Mouse (Mus musculus) hindbrain, embryonic 11.5 days (tissue): Measurements from ENCODE around the gene Pax9. TPM values are rescaled to one million over a fixed set of nuclear protein-coding genes. Genes with fewer than 3 reads are reported as not detected.

ENCODE experiments used
- ATAC-seq: fragments of 200-750 bp; cut with Nextera tagmentation; 2 replicates; pipeline ENCODE4 v1.8.0; 2017; ENCODE audit warnings: mild to moderate bottlenecking, moderate TSS enrichment, moderate library complexity; ENCODE audit not compliant: low FRiP score
- DNase-seq: peaks from one replicate; pipeline ENCODE4 v3.0.0-alpha.2; 2015; ENCODE audit warnings: low spot score
- H3K27ac ChIP-seq: fragments of 300-500 bp; sonication (generic); 2 replicates; pipeline ENCODE4 v1.5.1; 2014; ENCODE audit warnings: mild to moderate bottlenecking, low read depth, low read length
- H3K27me3 ChIP-seq: fragments of 300-500 bp; sonication (generic); 2 replicates; pipeline ENCODE4 v1.6.1; 2014; ENCODE audit warnings: mild to moderate bottlenecking, low read length, moderate library complexity, mixed read lengths; ENCODE audit not compliant: control insufficient read depth, insufficient read depth
- H3K36me3 ChIP-seq: fragments of 300-500 bp; sonication (generic); 2 replicates; pipeline ENCODE4 v1.6.1; 2014; ENCODE audit warnings: mild to moderate bottlenecking, low read length, moderate library complexity, mixed read lengths; ENCODE audit not compliant: control insufficient read depth, insufficient read depth
- H3K4me1 ChIP-seq: fragments of 300-500 bp; sonication (generic); replicated peaks from 2 replicates; pipeline ENCODE4 v1.6.1; 2014; ENCODE audit warnings: low read length, mixed read lengths; ENCODE audit not compliant: control insufficient read depth, insufficient read depth
- H3K4me2 ChIP-seq: fragments of 300-500 bp; sonication (generic); replicated peaks from 2 replicates; pipeline ENCODE4 v1.6.1; 2014; ENCODE audit warnings: mild to moderate bottlenecking, low read depth, low read length
- H3K4me3 ChIP-seq: fragments of 300-500 bp; sonication (generic); 2 replicates; pipeline ENCODE4 v1.5.1; 2014; ENCODE audit warnings: low read depth, low read length
- H3K9ac ChIP-seq: fragments of 300-500 bp; sonication (generic); 2 replicates; pipeline ENCODE4 v1.6.1; 2014; ENCODE audit warnings: low read depth, low read length
- H3K9me3 ChIP-seq: fragments of 300-500 bp; sonication (generic); 2 replicates; pipeline ENCODE4 v1.6.1; 2016; ENCODE audit warnings: low read length; ENCODE audit not compliant: control insufficient read depth
- WGBS: fragments of 180-500 bp; shearing (Covaris S2); extraction: QIAGEN DNeasy Blood & Tissue Kit; methylation state at CpG from one replicate; pipeline ENCODE4 v1.1.7; 2014; 5-methylcytosine and 5-hydroxymethylcytosine counted together
- polyA plus RNA-seq: library from polyadenylated mRNA; unstranded; fragments of >200 nt; fragmentation: Nextera tagmentation; extraction: Ambion mirVana; gene quantifications from 2 replicates; pipeline ENCODE4 v1.2.1, GENCODE M21; 2014

The Pax9 gene
- polyA plus RNA-seq, 1 experiment from 2014 or later: 2.5 TPM

- WGBS: under 1% methylated on average over 8 of the region's 8 CpGs
- Histone ChIP-seq H3K9me3 (no peaks in the 10 kb centered on the region), H3K27ac (no peak overlapping the region), H3K36me3 (no peaks in the 10 kb centered on the region), H3K27me3 (peaks cover 93% of the 10 kb centered on the region), H3K9ac (no peak overlapping the region), H3K4me3 (no peak overlapping the region), H3K4me1 (no peaks in the 10 kb centered on the region), H3K4me2 (no peak overlapping the region)
- peak; percentile 52 for DNase-seq
- no peak for ATAC-seq
These were observed 2.6 kb upstream of the Pax9 start for GRCm38 (mm10) chr12:56688920-56689319.

- no peaks in the 10 kb centered on the region for H3K9me3 ChIP-seq
- peaks cover 93% of the 10 kb centered on the region for H3K27me3 ChIP-seq
- 4% methylated on average over 10 of the region's 10 CpGs for WGBS
These were observed 2.2 kb upstream of the Pax9 start for GRCm38 (mm10) chr12:56689331-56689730.

DNA sequence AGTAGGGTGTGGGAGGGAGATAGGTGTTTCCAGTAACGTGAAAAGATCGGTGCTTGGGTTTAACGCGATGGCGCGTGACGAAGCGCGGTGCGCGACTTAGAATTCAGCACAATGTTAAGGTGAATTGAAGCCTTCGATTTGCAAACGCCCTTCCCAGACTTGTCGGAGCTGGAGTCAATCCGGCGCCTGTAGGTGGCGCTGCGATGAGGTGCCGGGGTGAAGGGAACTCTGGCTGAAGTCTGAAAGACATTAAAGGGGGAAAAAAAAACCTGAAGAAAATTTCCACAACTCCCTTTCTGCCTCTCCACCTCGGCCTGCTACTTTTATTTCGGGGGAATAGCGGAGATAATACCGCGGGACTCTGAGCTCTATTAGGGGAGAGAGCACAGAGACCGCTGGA lies 1.8 kb upstream of the Pax9 start:
- Histone ChIP-seq H3K4me3 (no peak overlapping the region), H3K9ac (no peak overlapping the region), H3K36me3 (no peaks in the 10 kb centered on the region), H3K27ac (no peak overlapping the region), H3K9me3 (no peaks in the 10 kb centered on the region), H3K4me1 (no peaks in the 10 kb centered on the region), H3K4me2 (no peak overlapping the region), H3K27me3 (peaks cover 93% of the 10 kb centered on the region)
- DNase-seq: peak; percentile 89
- WGBS: under 1% methylated on average over 25 of the region's 25 CpGs
- no peak; the same call in 1 of the 2 replicates for ATAC-seq

More at GRCm38 (mm10) chr12:56689331-56689730, 2.2 kb upstream of the Pax9 start:
- ATAC-seq: no peak
- no peaks in the 10 kb centered on the region for H3K36me3 ChIP-seq
- H3K27ac ChIP-seq: no peak overlapping the region
- no peak overlapping the region for H3K9ac ChIP-seq
- DNase-seq: no peak
- no peaks in the 10 kb centered on the region for H3K4me1 ChIP-seq
- no peak overlapping the region for H3K4me2 ChIP-seq
- H3K4me3 ChIP-seq: no peak overlapping the region

DNA sequence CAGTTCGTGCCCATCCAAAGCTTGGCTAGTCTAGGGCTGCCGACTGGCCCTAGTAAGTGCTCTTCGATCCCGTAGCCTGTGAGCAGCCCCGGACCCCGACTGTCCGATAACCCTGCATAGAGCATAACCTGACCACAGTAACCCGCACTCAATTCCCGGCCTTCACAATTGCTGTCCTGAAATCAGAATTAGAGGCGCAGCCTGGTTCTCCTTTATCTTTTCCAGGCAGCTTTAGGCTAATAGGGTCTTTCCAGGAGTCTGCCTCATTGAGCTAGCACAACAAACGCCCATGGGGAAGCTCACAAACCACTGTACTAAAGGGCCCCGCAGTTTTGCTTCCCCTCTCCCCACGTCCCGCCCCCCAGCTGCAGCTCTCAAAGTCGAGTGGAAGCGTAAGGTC lies 1.2 kb upstream of the Pax9 start:
- 3% methylated on average over 16 of the region's 16 CpGs for WGBS
- peak; percentile 61 for DNase-seq
- no peak overlapping the region for H3K9ac ChIP-seq
- no peaks in the 10 kb centered on the region for H3K4me1 ChIP-seq
- peaks cover 95% of the 10 kb centered on the region for H3K27me3 ChIP-seq
- H3K4me3 ChIP-seq: no peak overlapping the region
- H3K36me3 ChIP-seq: no peaks in the 10 kb centered on the region
- no peak overlapping the region for H3K4me2 ChIP-seq
- H3K9me3 ChIP-seq: no peaks in the 10 kb centered on the region
- no peak for ATAC-seq
- H3K27ac ChIP-seq: no peak overlapping the region

- Histone ChIP-seq H3K9me3 (no peaks in the 10 kb centered on the region), H3K4me2 (no peak overlapping the region), H3K4me1 (no peaks in the 10 kb centered on the region), H3K9ac (no peak overlapping the region), H3K4me3 (no peak overlapping the region), H3K27ac (no peak overlapping the region), H3K27me3 (peaks cover 96% of the 10 kb centered on the region), H3K36me3 (no peaks in the 10 kb centered on the region)
- ATAC-seq: no peak
- no peak for DNase-seq
- WGBS: 2% methylated on average over 12 of the region's 12 CpGs
These were observed 566 bp upstream of the Pax9 start for GRCm38 (mm10) chr12:56691001-56691400.

DNA sequence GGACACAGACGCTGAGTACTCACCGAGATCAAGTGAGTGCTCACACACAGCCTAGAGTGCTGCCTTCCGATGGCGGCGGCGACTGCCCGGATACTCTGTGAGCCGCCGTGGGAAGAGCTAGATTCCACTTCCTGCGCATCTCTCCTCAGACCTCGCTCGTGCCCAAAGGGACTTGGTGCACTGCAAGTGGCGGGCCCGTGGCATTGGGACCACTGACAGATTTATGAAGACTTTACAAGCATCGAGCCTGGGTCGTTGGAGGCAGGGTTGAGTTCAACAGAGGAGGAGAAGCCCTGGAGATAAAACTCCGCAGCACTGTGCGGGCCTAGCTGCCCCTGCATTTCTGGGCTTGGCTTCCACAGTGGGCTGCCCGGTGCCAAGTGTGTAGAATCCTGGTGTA lies 969 bp downstream of the Pax9 start:
- DNase-seq: peak; percentile 66
- H3K4me1 ChIP-seq: no peaks in the 10 kb centered on the region; the same call in 1 of the 2 replicates
- no peaks in the 10 kb centered on the region for H3K36me3 ChIP-seq

DNA sequence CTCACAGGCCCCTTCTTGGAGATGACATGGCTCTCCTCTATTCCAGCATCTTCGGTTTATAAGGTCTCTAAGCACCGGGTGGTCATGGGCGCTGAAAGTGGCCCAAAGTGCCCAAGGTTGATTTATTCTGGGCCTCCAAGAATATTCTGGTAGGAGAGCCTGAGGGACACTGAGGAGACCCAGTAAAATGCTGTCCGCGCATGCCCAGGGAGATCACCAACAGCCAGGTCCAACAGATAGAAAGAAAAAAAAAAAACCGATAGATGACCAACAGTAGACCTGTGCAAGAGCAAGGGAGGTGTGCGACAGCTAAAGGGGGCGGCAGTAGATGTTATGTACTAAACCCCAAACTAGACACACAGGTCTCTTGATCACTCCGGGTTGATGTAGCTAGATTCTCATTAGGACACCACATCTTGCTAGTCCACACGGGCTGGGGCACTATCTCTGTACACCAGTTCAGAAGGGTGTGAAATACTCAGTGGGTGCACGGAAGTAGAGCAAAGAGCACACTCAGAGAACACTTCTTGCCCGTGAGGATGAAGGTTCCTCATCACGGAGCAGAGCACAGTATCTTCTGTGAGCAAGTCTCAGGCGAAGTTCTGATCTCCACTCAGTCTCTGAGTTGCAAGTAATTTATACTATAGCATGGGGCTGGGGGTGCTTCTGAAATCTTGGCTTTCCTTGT lies 2.0 kb downstream of the Pax9 start:
- Histone ChIP-seq H3K4me3 (no peak overlapping the region), H3K4me2 (no peak overlapping the region), H3K27me3 (peaks cover 98% of the 10 kb centered on the region), H3K4me1 (no peaks in the 10 kb centered on the region; the same call in 1 of the 2 replicates), H3K27ac (no peak overlapping the region), H3K9me3 (no peaks in the 10 kb centered on the region), H3K36me3 (no peaks in the 10 kb centered on the region), H3K9ac (no peak overlapping the region)
- ATAC-seq (no peak), DNase-seq (peak; percentile 54)
- 6% methylated on average over 14 of the region's 14 CpGs for WGBS

More for the DNA sequence above, 969 bp downstream of the Pax9 start:
- Histone ChIP-seq H3K9me3 (no peaks in the 10 kb centered on the region), H3K4me3 (no peak overlapping the region), H3K4me2 (no peak overlapping the region), H3K27me3 (peaks cover 98% of the 10 kb centered on the region), H3K9ac (no peak overlapping the region), H3K27ac (no peak overlapping the region)
- no peak for ATAC-seq
- WGBS: 2% methylated on average over 19 of the region's 19 CpGs

- H3K4me1 ChIP-seq: no peaks in the 10 kb centered on the region; the same call in 1 of the 2 replicates
- H3K9me3 ChIP-seq: no peaks in the 10 kb centered on the region
- 4% methylated on average over 14 of the region's 14 CpGs for WGBS
- H3K27ac ChIP-seq: no peak overlapping the region
- no peak for ATAC-seq
- peaks cover 96% of the 10 kb centered on the region for H3K27me3 ChIP-seq
- H3K4me3 ChIP-seq: no peak overlapping the region
- DNase-seq: peak; percentile 55
- H3K4me2 ChIP-seq: no peak overlapping the region
- H3K36me3 ChIP-seq: no peaks in the 10 kb centered on the region
- H3K9ac ChIP-seq: no peak overlapping the region
These were observed 2.8 kb downstream of the Pax9 start for GRCm38 (mm10) chr12:56694361-56694760.

DNA sequence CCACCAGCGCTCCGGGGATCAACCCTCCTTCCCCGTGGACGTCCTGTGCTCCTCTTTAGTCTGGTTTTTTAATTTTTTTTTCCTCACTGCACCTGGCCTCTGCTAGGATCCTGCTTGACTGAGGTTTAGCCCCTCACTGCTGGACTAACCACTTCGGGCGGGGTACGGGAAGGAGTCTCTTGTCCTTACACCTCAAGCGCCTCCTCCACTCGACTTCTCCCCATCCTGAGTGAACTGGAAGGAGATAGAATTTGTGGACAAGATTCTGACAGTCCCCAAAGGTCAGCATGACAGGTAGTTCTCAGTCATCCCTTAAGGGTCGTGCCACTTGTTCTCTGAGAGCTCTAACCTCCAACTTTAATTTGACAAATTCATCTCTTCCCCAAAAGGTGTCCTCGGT lies 3.4 kb downstream of the Pax9 start:
- DNase-seq (no peak), ATAC-seq (no peak)
- 1% methylated on average over 11 of the region's 11 CpGs for WGBS

More for the DNA sequence above, 3.4 kb downstream of the Pax9 start:
- Histone ChIP-seq H3K4me2 (no peak overlapping the region), H3K9ac (no peak overlapping the region), H3K36me3 (no peaks in the 10 kb centered on the region), H3K27me3 (peaks cover 96% of the 10 kb centered on the region), H3K4me1 (no peaks in the 10 kb centered on the region; the same call in 1 of the 2 replicates), H3K9me3 (no peaks in the 10 kb centered on the region), H3K4me3 (no peak overlapping the region), H3K27ac (no peak overlapping the region)
